Mouse (Mus musculus) layer of hippocampus, postnatal 36 days (tissue): ENCODE measurements around the gene Agbl5. TPM values are rescaled to one million over a fixed set of nuclear protein-coding genes. Genes with fewer than 3 reads are reported as not detected.

Source experiments
- DNase-seq, 2 experiments: peaks; one replicate each; pipeline ENCODE4 v3.0.0; 2022
- total RNA-seq, 2 experiments: library from RNA; stranded (reverse); gene quantifications; 2 replicates each; pipeline ENCODE4 v1.2.3; 2021

Gene Agbl5
- total RNA-seq, 2 experiments from 2014 or later = 12.8 to 17.3 TPM

- no peak for DNase-seq
Measured at GRCm38 (mm10) chr5:30954065-30954464, 65.6 kb downstream of the Agbl5 start.

- no peak for DNase-seq
Measured at GRCm38 (mm10) chr5:30954556-30954955, 66.1 kb downstream of the Agbl5 start.

GRCm38 (mm10) chr5:30955751-30956150, 67.3 kb downstream of the Agbl5 start:
- no peak for DNase-seq

Other genes starting within 250 kb of the Agbl5 start
- gene Slc35f6, start 240.8 kb upstream of the Agbl5 start, total RNA-seq = 10 to 100 TPM; 34.2 to 35.3 TPM
- gene Cenpa, start 221.9 kb upstream of the Agbl5 start, total RNA-seq = 1 to 10 TPM; 3.5 to 4.0 TPM
- 10 to 100 TPM; 35.6 to 40.2 TPM for gene Dpysl5, start 177.1 kb upstream of the Agbl5 start, total RNA-seq
- 100 to 1,000 TPM; 239 to 251 TPM for gene Mapre3, start 74.1 kb upstream of the Agbl5 start, total RNA-seq
- gene Tmem214, start 20.7 kb upstream of the Agbl5 start, total RNA-seq = 10 to 100 TPM; 67.5 to 80.3 TPM
- gene Ost4, start 19.1 kb downstream of the Agbl5 start, total RNA-seq = 10 to 100 TPM; 97.4 to 99.4 TPM
- gene Emilin1, start 24.7 kb downstream of the Agbl5 start, total RNA-seq = 1 to 10 TPM; 2.0 to 2.3 TPM
- gene Khk, start 32.7 kb downstream of the Agbl5 start, total RNA-seq = 10 to 100 TPM; 10.1 to 13.6 TPM
- gene Cgref1, start 56.9 kb downstream of the Agbl5 start, total RNA-seq = 10 to 100 TPM; 16.5 to 16.7 TPM
- 100 to 1,000 TPM; 115 to 137 TPM for gene Preb, start 71.7 kb downstream of the Agbl5 start, total RNA-seq
- gene Tcf23, start 80.0 kb downstream of the Agbl5 start, total RNA-seq = under 1 TPM; 0.10 to 0.13 TPM
- gene Atraid, start 159.6 kb downstream of the Agbl5 start, total RNA-seq = 10 to 100 TPM; 73.7 to 77.5 TPM
- 10 to 100 TPM; 13.7 to 14.2 TPM for gene Slc5a6, start 160.2 kb downstream of the Agbl5 start, total RNA-seq
- gene Cad, start 166.1 kb downstream of the Agbl5 start, total RNA-seq = 10 to 100 TPM; 22.3 to 25.5 TPM
- not detected for gene Dnajc5g, start 217.6 kb downstream of the Agbl5 start, total RNA-seq
- gene Slc30a3, start 219.5 kb downstream of the Agbl5 start, total RNA-seq = 10 to 100 TPM; 73.6 to 76.8 TPM
- gene Trim54, start 228.0 kb downstream of the Agbl5 start, total RNA-seq = not detected